9 mouse cellular contexts compared by ENCODE assay signal in genomic region chr7:66966541-66967205, GRCm38 (mm10).
DNase-seq lines count a peak whose midpoint lies in the region; ATAC-seq and TF ChIP-seq lines count a peak whose summit lies in the region.
"Had no signal": no experiment of that assay in that cellular context is flagged by ENCODE, and none has a peak within 500 bp of the region (broad histone marks: within the 10 kb centered on the region; RNA-seq: fewer than 3 reads in every experiment).

No protein-coding gene starts in this region.

- H3K4me3 ChIP-seq in heart, embryonic 11.5 days (ENCODE audit: low read depth, low read length) = no peak overlapping the region
- no peak overlapping the region for H3K4me3 ChIP-seq in hindbrain, embryonic 10.5 days
- no peak overlapping the region for H3K4me3 ChIP-seq in midbrain, embryonic 13.5 days (replicated peaks)

- no peak overlapping the region for H3K4me2 ChIP-seq in heart, embryonic 11.5 days
- no peak overlapping the region for H3K4me2 ChIP-seq in midbrain, embryonic 13.5 days (replicated peaks)

- H3K9ac ChIP-seq in heart, embryonic 11.5 days (ENCODE audit: low read depth, low read length) = no peak overlapping the region
- no peak overlapping the region for H3K9ac ChIP-seq in midbrain, embryonic 13.5 days (replicated peaks)

- H3K4me1 ChIP-seq in heart, embryonic 11.5 days (ENCODE audit: control insufficient read depth, insufficient read depth, low read length) = peaks cover 16% of the 10 kb centered on the region
- peaks cover 34% of the 10 kb centered on the region for H3K4me1 ChIP-seq in hindbrain, embryonic 10.5 days (replicated peaks)
- peaks cover 22% of the 10 kb centered on the region for H3K4me1 ChIP-seq in midbrain, embryonic 13.5 days (replicated peaks)

- TF ChIP-seq POLR2A in brain, embryonic 14.5 days (IDR thresholded peaks at IDR 0.05; ENCODE audit: borderline replicate concordance, extremely low read depth, insufficient read depth, insufficient read length, poor library complexity, severe bottlenecking) = no peak

- no peaks in the 10 kb centered on the region for H3K9me3 ChIP-seq in heart, embryonic 11.5 days (replicated peaks; ENCODE audit: control insufficient read depth, low read length)
- H3K9me3 ChIP-seq in hindbrain, embryonic 10.5 days = no peaks in the 10 kb centered on the region
- no peaks in the 10 kb centered on the region for H3K9me3 ChIP-seq in midbrain, embryonic 13.5 days

- TF ChIP-seq CTCF in brain, embryonic 14.5 days (IDR thresholded peaks at IDR 0.05; ENCODE audit: borderline replicate concordance, extremely low read depth, insufficient read depth, insufficient read length) = no peak

- no peak overlapping the region for H3K27ac ChIP-seq in heart, embryonic 11.5 days (ENCODE audit: low read depth, low read length)
- H3K27ac ChIP-seq in hindbrain, embryonic 10.5 days = peak overlapping the region; percentile 69
- peak overlapping the region; percentile 52 for H3K27ac ChIP-seq in midbrain, embryonic 13.5 days

- 0 out of 2 replicates have a peak, but pooled peaks have one; percentile 36 for ATAC-seq in heart, embryonic 11.5 days (replicated peaks; ENCODE audit: insufficient number of reproducible peaks, low FRiP score, low TSS enrichment)
- ATAC-seq in midbrain, embryonic 13.5 days = peak; percentile 61

- no peaks in the 10 kb centered on the region for H3K36me3 ChIP-seq in heart, embryonic 11.5 days (ENCODE audit: control insufficient read depth, insufficient read depth, low read length)
- no peaks in the 10 kb centered on the region for H3K36me3 ChIP-seq in hindbrain, embryonic 10.5 days
- H3K36me3 ChIP-seq in midbrain, embryonic 13.5 days = no peaks in the 10 kb centered on the region

- intact Hi-C loops in heart, postnatal 14 days (cut with DNase I) = no loop called here

- 55% methylated on average over 6 of the region's 6 CpGs for WGBS in heart, embryonic 11.5 days (ENCODE audit: insufficient replicate concordance)
- WGBS in hindbrain, embryonic 10.5 days = 57% methylated on average over 6 of the region's 6 CpGs
- WGBS in midbrain, embryonic 13.5 days = 55% methylated on average over 6 of the region's 6 CpGs

- H3K27me3 ChIP-seq in heart, embryonic 11.5 days (ENCODE audit: control insufficient read depth, insufficient read depth, low read length) = no peaks in the 10 kb centered on the region
- no peaks in the 10 kb centered on the region for H3K27me3 ChIP-seq in hindbrain, embryonic 10.5 days (ENCODE audit: insufficient read depth, poor library complexity, severe bottlenecking)
- no peaks in the 10 kb centered on the region for H3K27me3 ChIP-seq in midbrain, embryonic 13.5 days

- no peak for DNase-seq in heart, postnatal 14 days
- peak; percentile 68 for DNase-seq in brain, embryonic 14.5 days (ENCODE audit: low read depth)
- no peak for DNase-seq in hindbrain, embryonic 10.5 days (ENCODE audit: low spot score)
- DNase-seq in spleen, postnatal 36 days (ENCODE audit: low spot score in 2 of 2) = no peak
- no peak for DNase-seq in cerebellum, postnatal 36 days
- no peak for DNase-seq in adrenal gland, adult 18-20 months (ENCODE audit: low spot score in 2 of 2)
- DNase-seq: cerebellum, postnatal 25 days had no signal
